Mouse (Mus musculus) liver, postnatal 0 days (tissue): Measurements from ENCODE around the gene Cep170b.

ENCODE experiments used
- CTCF ChIP-seq: sonication (generic); IDR thresholded peaks from 2 replicates; pipeline ENCODE4 v1.5.1; 2016; ENCODE audit warnings: antibody characterized with exemption, low read depth
- EP300 ChIP-seq: IDR thresholded peaks from 2 replicates; pipeline ENCODE4 v1.6.1; 2016; ENCODE audit warnings: antibody characterized with exemption, low read depth, mild to moderate bottlenecking

GRCm38 (mm10) chr12:112694127-112694475 is 26.2 kb upstream of the Cep170b start:
- TF ChIP-seq CTCF (no peak), EP300 (no peak)
